Mouse (Mus musculus): Measurements from ENCODE around the gene Arpc3.
"Not testable (repeated sequence)": the region's sequence is repeated elsewhere in the genome, so short reads cannot be mapped to it uniquely, and the experiment has no call there.

Gene Arpc3

GRCm38 (mm10) chr5:122399871-122400270 is 8.2 kb downstream of the Arpc3 start:
- no peak for DNase-seq (ENCODE audit: low spot score in 2 of 2)

DNA sequence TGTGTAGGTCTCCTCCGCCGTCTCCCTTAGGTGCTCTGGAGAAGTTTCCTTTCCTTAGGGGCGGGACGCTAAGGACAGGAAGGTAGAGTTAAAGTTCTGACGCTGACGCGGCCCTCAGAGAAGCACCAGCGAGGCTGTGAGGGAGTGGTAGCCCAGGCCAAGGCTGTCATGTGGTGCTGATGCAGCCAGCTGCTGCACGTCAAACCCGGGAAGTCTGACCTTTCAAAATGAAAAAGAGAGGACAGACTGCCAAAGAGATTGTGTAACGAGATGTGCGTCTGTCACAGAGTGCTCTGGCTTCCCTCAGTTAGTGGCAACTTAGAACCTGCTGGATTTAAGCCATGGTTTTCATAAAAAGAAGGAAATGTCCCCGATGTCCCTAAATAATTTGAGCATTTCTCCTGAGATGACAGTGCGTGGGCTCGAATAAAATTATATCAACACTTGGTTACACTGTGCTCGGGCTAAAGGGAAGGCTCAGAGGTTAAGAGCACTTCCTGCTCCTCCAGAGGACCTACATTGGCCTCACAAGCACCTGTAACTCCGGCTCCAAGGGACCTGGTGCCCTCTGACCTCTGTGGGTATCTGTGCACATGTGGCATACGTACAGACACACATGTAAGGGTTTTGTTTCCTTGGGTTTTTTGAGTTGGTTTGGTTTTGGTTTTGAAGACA is 9.1 kb downstream of the Arpc3 start:
- DNase-seq (ENCODE audit: low spot score in 2 of 2), result peak; percentile 43 to 59

DNA sequence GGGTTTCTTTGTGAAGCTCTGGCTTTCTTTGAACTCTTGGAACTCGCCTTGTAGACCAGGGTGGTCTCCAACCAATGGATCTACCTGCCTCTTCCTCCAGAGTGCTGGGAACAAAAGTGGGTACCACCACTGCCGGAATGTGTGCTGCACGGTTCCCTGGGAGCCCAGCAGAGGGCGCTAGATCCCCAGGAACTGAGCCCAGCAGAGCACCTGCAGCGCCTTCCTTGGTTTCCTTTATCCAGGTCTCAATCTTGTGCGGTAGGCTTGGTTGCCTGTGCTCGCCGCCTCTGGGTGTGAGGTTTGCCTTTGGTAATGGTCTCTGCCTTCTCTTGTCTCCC is 9.6 kb downstream of the Arpc3 start:
- DNase-seq (ENCODE audit: low spot score in 2 of 2), result no peak

DNA sequence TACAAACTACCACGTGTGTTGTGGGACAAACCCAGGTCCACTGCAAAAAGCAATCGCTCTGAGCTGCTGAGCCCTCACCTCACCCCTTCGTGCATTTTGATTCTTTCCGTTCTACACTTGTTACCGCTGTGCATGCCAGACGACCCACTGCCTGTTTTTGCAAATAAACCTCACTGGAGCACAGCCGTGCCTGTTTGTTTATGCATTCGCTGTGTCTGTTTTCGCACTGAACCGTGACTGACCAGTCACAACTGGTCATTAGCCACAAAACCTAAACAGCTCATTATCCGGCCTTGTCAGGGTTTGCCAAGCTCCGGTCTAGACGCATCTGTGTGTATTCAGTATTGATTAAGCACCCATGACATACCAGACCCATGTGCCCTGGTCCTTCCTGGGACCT is 10.5 kb downstream of the Arpc3 start:
- no peak for DNase-seq (ENCODE audit: low spot score in 2 of 2)

DNA sequence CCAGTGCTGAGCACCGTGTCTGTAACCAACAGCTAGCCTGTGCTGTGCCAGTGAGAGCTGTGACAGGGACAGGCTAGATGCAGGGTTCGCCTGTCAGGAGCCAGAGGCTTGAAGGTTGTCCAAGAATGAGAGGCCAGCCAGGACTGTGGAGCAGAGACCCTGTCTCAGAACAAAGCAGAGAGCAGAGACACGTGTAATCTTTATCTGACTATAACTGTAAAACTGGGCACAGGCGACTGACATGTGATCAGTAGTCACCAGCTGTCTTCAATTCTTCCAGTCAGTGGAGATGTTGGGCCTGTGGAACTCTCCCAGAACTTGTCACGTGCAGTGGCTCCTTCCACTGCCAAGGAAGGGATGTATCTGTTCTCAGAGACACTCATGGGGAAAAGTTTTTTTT is 11.1 kb downstream of the Arpc3 start:
- peak; percentile 68 to 69 for DNase-seq (ENCODE audit: low spot score in 2 of 2)

DNA sequence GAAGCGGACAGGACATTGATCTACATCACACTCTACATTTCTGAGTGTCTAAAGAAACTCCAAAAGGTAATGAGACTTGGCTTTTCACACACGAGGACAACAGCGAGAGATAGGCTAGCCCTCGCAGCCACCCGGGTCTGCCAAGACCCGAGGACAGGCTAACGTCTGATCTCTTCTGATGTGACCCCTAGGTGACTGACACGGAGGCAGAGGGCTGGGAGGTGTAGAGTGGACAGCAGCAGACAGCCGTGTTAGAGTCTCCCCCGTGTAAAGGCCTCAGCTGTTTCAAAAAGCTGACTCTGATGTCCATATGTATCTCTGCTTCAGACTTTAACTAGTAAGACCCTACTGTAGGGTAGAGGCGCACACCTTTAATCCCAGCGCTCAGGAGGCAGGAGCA is 11.7 kb downstream of the Arpc3 start:
- no peak for DNase-seq (ENCODE audit: low spot score in 2 of 2)

GRCm38 (mm10) chr5:122405537-122405936 is 13.9 kb downstream of the Arpc3 start:
- no peak for DNase-seq (ENCODE audit: low spot score in 2 of 2)

DNA sequence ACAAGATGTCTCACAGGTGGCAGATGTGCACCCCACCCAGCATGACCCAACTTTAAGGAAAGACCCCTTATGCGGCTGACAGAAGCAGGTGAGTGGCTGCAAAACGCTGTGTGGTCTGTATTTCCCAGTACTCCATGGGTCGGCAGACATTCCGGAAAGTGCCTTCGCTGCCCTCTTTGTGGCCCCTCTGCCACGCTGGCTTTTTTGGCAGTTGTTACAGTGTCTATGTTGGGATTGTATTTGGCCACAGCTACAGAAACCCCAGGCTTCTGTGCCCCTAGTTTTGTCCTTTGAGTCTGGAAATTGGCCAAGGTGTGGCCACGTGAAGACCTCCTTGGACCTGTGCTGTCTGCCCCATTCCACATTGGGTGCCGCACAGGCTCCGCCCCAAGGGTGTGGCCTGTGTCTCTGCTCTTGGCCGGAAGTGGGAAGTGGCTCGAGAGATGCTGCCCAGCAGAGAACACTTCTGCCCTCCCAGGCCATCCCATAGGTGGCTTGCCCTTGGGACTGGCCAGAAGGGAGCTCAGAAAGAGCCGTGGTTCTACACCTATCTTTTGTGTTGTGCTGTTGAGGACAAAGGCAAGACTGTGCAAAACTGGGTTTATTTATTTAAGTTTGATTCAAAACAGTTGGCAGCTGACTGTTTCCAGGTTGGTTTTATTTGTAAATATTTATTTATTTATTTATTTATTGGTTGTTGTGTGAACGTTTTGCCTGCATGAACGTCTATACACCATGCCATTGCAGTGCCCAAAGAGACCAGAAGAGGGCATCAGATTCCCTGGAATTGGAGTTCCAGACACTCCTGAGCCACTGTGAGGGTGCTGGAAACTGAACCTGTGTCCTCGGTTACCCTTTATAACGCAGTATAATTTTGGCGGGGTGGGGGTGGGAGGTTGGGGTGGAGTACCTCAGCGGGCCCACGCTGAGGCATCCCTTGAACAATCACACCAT is 18.3 kb downstream of the Arpc3 start:
- no peak for DNase-seq (ENCODE audit: low spot score in 2 of 2)

- DNase-seq (ENCODE audit: low spot score in 2 of 2), result no peak
Observed at GRCm38 (mm10) chr5:122411892-122412291, 20.2 kb downstream of the Arpc3 start.

DNA sequence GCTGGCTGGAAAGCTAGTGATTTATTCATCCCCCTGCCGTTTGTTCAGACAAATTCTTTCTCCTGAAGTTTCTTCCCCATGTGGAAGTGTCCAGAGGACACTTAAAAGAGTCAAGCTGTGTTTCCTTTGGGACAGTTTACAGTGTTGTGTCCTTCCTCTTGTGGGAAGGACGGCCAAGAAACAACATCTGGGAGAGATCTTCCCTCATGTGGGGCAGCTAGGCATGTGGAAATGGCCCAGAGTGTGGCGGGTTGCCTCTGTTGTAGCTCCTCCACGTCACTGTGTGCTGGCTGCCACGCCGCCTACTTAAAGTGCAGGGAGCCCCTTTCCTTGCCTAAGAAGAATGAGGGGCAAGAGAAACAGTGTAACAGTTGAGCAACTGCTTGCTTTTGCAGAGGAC is 21.1 kb downstream of the Arpc3 start:
- no peak for DNase-seq (ENCODE audit: low spot score in 2 of 2)

DNA sequence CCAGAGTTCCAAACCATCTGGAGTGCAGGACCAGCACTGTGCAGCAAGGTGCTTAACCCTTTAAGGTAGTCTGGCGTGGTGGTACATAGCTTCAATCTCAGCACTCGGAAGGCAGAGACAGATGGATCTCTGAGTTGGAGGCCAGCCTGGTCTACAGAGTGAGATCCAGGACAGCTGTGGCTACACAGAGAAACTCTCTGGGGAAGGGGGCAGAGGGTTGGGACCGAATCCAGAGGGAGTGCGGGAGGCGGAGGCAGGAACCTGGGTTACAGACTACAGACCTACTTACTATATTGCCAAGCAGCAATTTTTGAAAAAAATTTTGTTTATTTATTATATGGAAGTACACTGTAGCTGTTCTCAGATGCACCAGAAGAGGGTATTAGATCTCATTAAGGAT is 22.7 kb downstream of the Arpc3 start:
- DNase-seq (ENCODE audit: low spot score in 2 of 2), result no peak

DNA sequence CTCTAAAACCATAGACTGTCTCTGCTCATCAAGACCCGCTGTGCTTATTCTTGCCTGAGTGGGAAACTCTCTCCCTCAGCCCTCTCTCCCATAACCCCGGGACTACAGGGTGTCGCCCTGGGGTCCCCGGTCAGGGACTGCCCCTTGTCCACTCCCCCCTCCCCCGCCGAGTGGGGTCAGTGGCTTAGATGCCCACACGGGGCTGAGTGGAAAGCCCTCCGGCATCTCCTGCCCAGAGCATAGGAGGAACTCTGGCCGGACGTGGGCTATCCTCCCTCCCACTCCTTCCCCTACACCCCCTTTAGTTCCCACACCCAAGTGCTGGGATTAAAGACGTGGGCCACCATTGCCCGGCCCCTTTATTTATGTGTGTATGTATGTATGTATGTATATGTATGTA is 23.8 kb downstream of the Arpc3 start:
- DNase-seq (ENCODE audit: low spot score in 2 of 2), result no peak

- DNase-seq (ENCODE audit: low spot score in 2 of 2), result not testable (repeated sequence)
Observed at GRCm38 (mm10) chr5:122420676-122421075, 29.0 kb downstream of the Arpc3 start.

GRCm38 (mm10) chr5:122421271-122422068 is 29.8 kb downstream of the Arpc3 start, which contains the start of gene Anapc7:
Gene Anapc7 (plus strand): TSS chr5:122421693.
- no peak for DNase-seq (ENCODE audit: low spot score in 2 of 2)

DNA sequence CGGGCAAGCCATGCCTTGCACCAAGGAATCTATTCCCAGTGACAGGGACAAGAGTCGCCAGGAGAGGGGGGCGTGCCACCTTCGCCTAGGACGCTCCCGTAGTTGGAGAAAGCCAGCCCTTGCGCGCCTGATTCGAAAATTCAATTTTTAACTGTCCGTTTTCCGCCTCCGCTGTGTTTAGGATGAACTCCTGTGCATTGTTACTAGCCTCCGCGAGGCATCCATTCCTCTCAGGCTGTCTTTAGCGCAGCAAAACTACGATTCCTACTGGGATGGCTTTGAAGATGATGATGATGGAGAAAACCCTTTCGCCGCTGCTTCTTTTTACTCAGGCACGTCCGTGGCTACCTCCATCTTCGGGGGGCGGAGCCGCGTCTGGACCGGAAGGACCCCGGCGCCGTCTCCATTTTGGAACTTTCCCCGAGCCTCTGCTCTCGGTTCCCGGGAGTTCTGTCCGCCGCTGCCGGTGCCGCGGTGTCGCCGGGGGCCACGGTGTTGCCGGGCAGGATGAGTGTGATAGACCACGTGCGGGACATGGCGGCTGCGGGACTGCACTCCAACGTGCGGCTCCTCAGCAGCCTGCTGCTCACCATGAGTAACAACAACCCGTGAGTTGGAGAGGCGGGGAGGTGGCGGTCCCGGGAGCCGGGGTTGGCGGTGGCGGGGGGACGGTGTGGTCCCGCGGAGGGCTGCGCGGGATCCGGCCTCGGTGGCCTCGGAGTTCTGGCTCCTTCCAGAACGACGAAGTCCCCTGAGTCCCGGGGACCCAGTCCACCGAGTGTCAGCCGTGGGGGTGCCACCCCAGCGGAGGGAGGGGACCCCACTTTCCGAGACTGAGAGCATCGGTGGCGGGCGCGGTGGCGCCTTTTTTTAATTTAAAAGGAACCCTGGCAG is 30.6 kb downstream of the Arpc3 start:
- DNase-seq (ENCODE audit: low spot score in 2 of 2), result peak; percentile 76 to 78

DNA sequence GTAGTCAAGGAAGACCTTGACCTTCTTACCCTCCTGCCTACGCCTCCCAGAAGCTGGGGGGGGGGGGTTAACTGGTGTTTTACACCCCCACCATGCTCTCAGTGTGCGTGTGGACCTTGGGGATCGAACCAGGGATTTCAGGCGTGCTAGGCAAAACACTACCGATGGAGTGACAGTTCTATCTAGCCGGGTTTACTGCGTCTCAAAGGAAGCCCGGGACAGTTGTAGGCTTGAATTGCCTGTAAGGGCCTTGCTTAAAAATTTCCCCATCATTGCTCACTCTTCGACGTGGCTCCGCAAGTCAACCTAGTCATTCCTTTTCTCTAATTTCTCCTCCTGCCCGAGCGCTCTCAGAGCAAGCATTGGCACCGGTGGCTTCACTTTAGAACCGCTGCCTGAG is 31.4 kb downstream of the Arpc3 start:
- DNase-seq (ENCODE audit: low spot score in 2 of 2), result no peak

- no peak for DNase-seq (ENCODE audit: low spot score in 2 of 2)
Observed at GRCm38 (mm10) chr5:122425550-122425949, 33.9 kb downstream of the Arpc3 start.

- DNase-seq (ENCODE audit: low spot score in 2 of 2), result no peak
Observed at GRCm38 (mm10) chr5:122430036-122430775, 38.5 kb downstream of the Arpc3 start.

DNA sequence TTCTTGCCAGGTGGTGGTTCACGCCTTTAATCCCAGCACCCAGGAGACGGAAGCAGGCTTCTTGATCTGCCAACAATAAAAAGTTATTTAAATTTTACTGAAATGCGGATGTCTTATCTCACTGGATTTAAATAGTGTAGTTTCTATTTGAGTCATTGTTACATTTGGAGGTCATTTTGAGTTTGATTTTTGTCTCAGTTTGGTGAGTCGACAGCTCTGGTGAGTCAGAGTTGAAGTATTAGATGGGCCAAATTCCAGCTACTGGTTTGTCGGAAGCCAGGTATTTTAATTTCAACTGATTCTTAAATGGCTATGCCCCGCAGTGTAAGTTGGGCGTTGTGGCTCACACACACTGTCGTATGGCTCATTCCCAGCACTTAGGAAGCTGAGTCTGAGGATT is 39.5 kb downstream of the Arpc3 start:
- no peak for DNase-seq (ENCODE audit: low spot score in 2 of 2)

DNA sequence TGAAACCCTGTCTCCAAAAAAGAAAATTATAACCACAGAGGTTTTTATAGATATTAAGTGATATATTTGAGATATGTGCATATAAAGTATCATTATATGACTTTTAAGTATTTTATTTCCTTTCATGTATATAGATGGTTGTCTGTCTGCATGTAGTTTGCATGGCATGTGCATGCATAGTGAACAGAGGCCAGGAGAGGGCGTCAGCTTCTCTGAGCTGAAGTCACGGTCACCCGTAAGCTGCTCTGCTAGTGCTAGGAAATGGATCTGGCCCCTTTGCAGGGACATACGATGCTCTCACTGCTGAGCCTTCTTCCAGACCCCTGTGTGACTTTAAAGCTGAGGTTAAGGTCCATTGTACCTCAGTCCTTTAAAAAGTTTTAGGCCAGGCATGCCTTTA is 42.9 kb downstream of the Arpc3 start:
- no peak for DNase-seq (ENCODE audit: low spot score in 2 of 2)
